ENCODE assay signal across 8 mouse cellular contexts in the genomic region with DNA sequence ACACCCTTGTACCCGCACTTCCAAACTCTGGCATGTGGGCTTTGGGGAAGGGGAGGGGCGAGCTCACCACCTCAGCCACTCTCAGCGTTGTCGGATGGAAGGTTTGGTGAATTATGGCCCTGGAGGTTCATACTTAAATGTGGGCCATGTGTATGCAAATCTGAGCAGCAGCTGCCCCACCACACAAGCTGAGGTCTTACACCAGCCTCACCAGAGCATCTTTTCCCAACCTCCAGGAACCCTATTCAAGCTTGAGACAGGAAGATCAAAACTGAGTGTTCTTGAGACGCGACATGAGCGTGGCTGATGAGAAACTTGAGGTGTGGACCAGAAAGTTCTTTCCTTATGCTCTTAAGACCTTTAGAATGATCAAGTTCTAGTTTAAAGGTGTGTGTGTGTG. TPM values are rescaled to one million over a fixed set of nuclear protein-coding genes. Genes with fewer than 3 reads are reported as not detected.
DNase-seq lines count a peak whose midpoint lies in the region; ATAC-seq and TF ChIP-seq lines count a peak whose summit lies in the region.
"Had no signal": no experiment of that assay in that cellular context is flagged by ENCODE, and none has a peak within 500 bp of the region (broad histone marks: within the 10 kb centered on the region; RNA-seq: fewer than 3 reads in every experiment).

No protein-coding gene starts in this region.

- WGBS in embryonic facial prominence, embryonic 11.5 days, result 32% methylated on average over 7 of the region's 7 CpGs
- WGBS in intestine, embryonic 16.5 days, result 48% methylated on average over 7 of the region's 7 CpGs
- 47% methylated on average over 7 of the region's 7 CpGs for WGBS in olfactory bulb, adult 2 months

- no peaks in the 10 kb centered on the region for H3K4me1 ChIP-seq in embryonic facial prominence, embryonic 11.5 days (ENCODE audit: control insufficient read depth, insufficient read depth, low read length)
- peaks cover 19% of the 10 kb centered on the region for H3K4me1 ChIP-seq in intestine, embryonic 16.5 days (ENCODE audit: control insufficient read depth, insufficient read depth, low read length)
- H3K4me1 ChIP-seq in olfactory bulb, adult 2 months (ENCODE audit: control insufficient read depth, insufficient read depth, low read length), result peaks cover 27% of the 10 kb centered on the region

- no peak for ATAC-seq in embryonic facial prominence, embryonic 11.5 days (replicated peaks; ENCODE audit: insufficient number of reproducible peaks, low FRiP score, low TSS enrichment, low read depth)
- ATAC-seq in intestine, embryonic 16.5 days, result no peak
- ATAC-seq in inflammation-experienced regulatory T-cells, adult 6 months, result no peak

- H3K4me2 ChIP-seq in embryonic facial prominence, embryonic 11.5 days (ENCODE audit: low read depth, low read length), result no peak overlapping the region; the same call in 1 of the 2 replicates
- H3K4me2 ChIP-seq in intestine, embryonic 16.5 days (ENCODE audit: low read depth, low read length), result 0 out of 2 replicates have a peak overlapping the region, but pooled peaks have one; percentile 97

- peak overlapping the region; percentile 73 for H3K4me3 ChIP-seq in layer of hippocampus, adult 2 months
- no peak overlapping the region for H3K4me3 ChIP-seq in embryonic facial prominence, embryonic 11.5 days (ENCODE audit: low read depth, low read length)
- H3K4me3 ChIP-seq in intestine, embryonic 16.5 days (ENCODE audit: low read length), result peak overlapping the region; percentile 57
- H3K4me3 ChIP-seq in olfactory bulb, adult 2 months (ENCODE audit: insufficient read depth, low read depth, low read length), result 0 out of 2 replicates have a peak overlapping the region, but pooled peaks have one; percentile 12

- H3K27ac ChIP-seq in layer of hippocampus, adult 2 months, result peak overlapping the region; percentile 90
- no peak overlapping the region for H3K27ac ChIP-seq in embryonic facial prominence, embryonic 11.5 days (replicated peaks; ENCODE audit: low read depth, low read length)
- H3K27ac ChIP-seq in intestine, embryonic 16.5 days (ENCODE audit: low read length), result no peak overlapping the region
- H3K27ac ChIP-seq in olfactory bulb, adult 2 months (ENCODE audit: insufficient read depth, low read depth, low read length), result no peak overlapping the region
- H3K27ac ChIP-seq: liver, embryonic 14.5 days had no signal

- no peak overlapping the region for H3K9ac ChIP-seq in embryonic facial prominence, embryonic 11.5 days (replicated peaks; ENCODE audit: low read length)
- H3K9ac ChIP-seq in intestine, embryonic 16.5 days (ENCODE audit: low read depth, low read length), result no peak overlapping the region
- H3K9ac ChIP-seq: liver, embryonic 14.5 days had no signal

- no peak for TF ChIP-seq POLR2A in olfactory bulb, adult 2 months (IDR thresholded peaks at IDR 0.05; ENCODE audit: insufficient read depth, low read depth, low read length)

- DNase-seq in layer of hippocampus, adult 2 months (ENCODE audit: low spot score in 2 of 2), result no peak
- DNase-seq in layer of hippocampus, postnatal 10 days (ENCODE audit: low spot score in 2 of 2), result no peak
- peak; percentile 20 for DNase-seq in embryonic facial prominence, embryonic 11.5 days (ENCODE audit: low spot score)
- no peak for DNase-seq in cerebellum, postnatal 4 days (ENCODE audit: low spot score in 2 of 2)

- H3K27me3 ChIP-seq in embryonic facial prominence, embryonic 11.5 days (ENCODE audit: control insufficient read depth, insufficient read depth, low read length), result peaks cover 30% of the 10 kb centered on the region
- H3K27me3 ChIP-seq in intestine, embryonic 16.5 days (replicated peaks; ENCODE audit: control insufficient read depth, insufficient read depth, low read length), result peaks cover 25% of the 10 kb centered on the region

- no peaks in the 10 kb centered on the region for H3K9me3 ChIP-seq in embryonic facial prominence, embryonic 11.5 days (replicated peaks; ENCODE audit: control insufficient read depth, low read length)
- H3K9me3 ChIP-seq in intestine, embryonic 16.5 days (ENCODE audit: control insufficient read depth, low read length), result peaks cover 2% of the 10 kb centered on the region; the same call in 1 of the 2 replicates

- no peak for TF ChIP-seq CTCF in layer of hippocampus, adult 2 months (conservative IDR thresholded peaks at IDR 0.05)
- TF ChIP-seq CTCF in olfactory bulb, adult 2 months (IDR thresholded peaks at IDR 0.05; ENCODE audit: insufficient read depth, low read depth, low read length), result no peak

- no peaks in the 10 kb centered on the region for H3K36me3 ChIP-seq in embryonic facial prominence, embryonic 11.5 days (replicated peaks; ENCODE audit: control insufficient read depth, insufficient read depth, low read depth, low read length)
- no peaks in the 10 kb centered on the region for H3K36me3 ChIP-seq in intestine, embryonic 16.5 days (ENCODE audit: control insufficient read depth, insufficient read depth, low read length)

RNA-seq across cellular contexts. Expression of gene Cbr3, which starts 1.4 kb away (rescaled TPM):
- total RNA-seq in layer of hippocampus, adult 2 months (2021), result 10 to 100 TPM; 16.8 to 19.0 TPM
- total RNA-seq in layer of hippocampus, postnatal 10 days (2021), result 10 to 100 TPM; 12.5 to 13.9 TPM
- 1.0 and 1.2 TPM in 2 replicates for polyA plus RNA-seq in embryonic facial prominence, embryonic 11.5 days (2014; fragmentation: Nextera tagmentation; extraction: Ambion mirVana)
- 2.8 and 3.0 TPM in 2 replicates for polyA plus RNA-seq in intestine, embryonic 16.5 days (2015; fragmentation: Nextera tagmentation; extraction: Ambion mirVana)
- polyA plus RNA-seq in olfactory bulb, adult 2 months (2012; ENCODE audit: insufficient read depth, insufficient read length, low replicate concordance, missing spikeins), result not detected in 2 replicates
- not detected for polyA plus RNA-seq in inflammation-experienced regulatory T-cells, adult 6 months (2017; shearing (Covaris generic))

RNA-seq across cellular contexts. Expression of gene Dop1b, which starts 27.3 kb away (rescaled TPM):
- total RNA-seq in layer of hippocampus, adult 2 months (2021), result 100 to 1,000 TPM in 1 of 2 experiments, 10 to 100 TPM in 1; 98.8 to 108 TPM
- total RNA-seq in layer of hippocampus, postnatal 10 days (2021), result 10 to 100 TPM; 90.1 to 93.3 TPM
- polyA plus RNA-seq in embryonic facial prominence, embryonic 11.5 days (2014; fragmentation: Nextera tagmentation; extraction: Ambion mirVana), result 5.7 and 7.9 TPM in 2 replicates
- polyA plus RNA-seq in intestine, embryonic 16.5 days (2015; fragmentation: Nextera tagmentation; extraction: Ambion mirVana), result 14.4 and 16.6 TPM in 2 replicates
- polyA plus RNA-seq in olfactory bulb, adult 2 months (2012; ENCODE audit: insufficient read depth, insufficient read length, low replicate concordance, missing spikeins), result not detected in 2 replicates
- 10 to 100 TPM; 26.9 to 28.1 (median 28.0) TPM for polyA plus RNA-seq in inflammation-experienced regulatory T-cells, adult 6 months (2017; shearing (Covaris generic))

RNA-seq across cellular contexts. Expression of gene Gm5678, which starts 56.5 kb away (rescaled TPM):
- 1 to 10 TPM; 2.3 to 4.6 TPM for total RNA-seq in layer of hippocampus, adult 2 months (2021)
- 1 to 10 TPM; 1.6 to 2.2 TPM for total RNA-seq in layer of hippocampus, postnatal 10 days (2021)
- polyA plus RNA-seq in embryonic facial prominence, embryonic 11.5 days (2014; fragmentation: Nextera tagmentation; extraction: Ambion mirVana), result not detected in 2 replicates
- polyA plus RNA-seq in intestine, embryonic 16.5 days (2015; fragmentation: Nextera tagmentation; extraction: Ambion mirVana), result not detected in 2 replicates
- polyA plus RNA-seq in olfactory bulb, adult 2 months (2012; ENCODE audit: insufficient read depth, insufficient read length, low replicate concordance, missing spikeins), result not detected in 2 replicates
- polyA plus RNA-seq in inflammation-experienced regulatory T-cells, adult 6 months (2017; shearing (Covaris generic)), result under 1 TPM in 1 of 3 experiments, not detected in 2; 0.66 TPM
- polyA plus RNA-seq: liver, embryonic 14.5 days had no signal
